Mouse (Mus musculus) stomach, postnatal 0 days (tissue): ENCODE data around the gene Syngr1.

Experiments
- CTCF ChIP-seq: IDR thresholded peaks from 2 replicates; pipeline ENCODE4 v1.5.1; 2016; ENCODE audit warnings: antibody characterized with exemption, low read depth, mild to moderate bottlenecking, moderate library complexity
- EP300 ChIP-seq: optimal IDR thresholded peaks from 2 replicates; pipeline ENCODE3; 2016; ENCODE audit warnings: antibody characterized with exemption

GRCm38 (mm10) chr15:80047242-80047641 lies 43.9 kb upstream of the Syngr1 start:
- TF ChIP-seq CTCF = no peak
- no peak for TF ChIP-seq EP300
